Mouse (Mus musculus): ENCODE results near the gene Olfr109.

GRCm38 (mm10) chr17:37413380-37413779, 45.3 kb upstream of the Olfr109 start:
- TF ChIP-seq POLR2A (IDR thresholded peaks at IDR 0.05; ENCODE audit: insufficient read length, low read depth), result no peak
- TF ChIP-seq USF1 (IDR thresholded peaks at IDR 0.05; ENCODE audit: low read depth), result no peak
- no peak for TF ChIP-seq MAX (IDR thresholded peaks at IDR 0.05; ENCODE audit: low read depth)
- no peak for TF ChIP-seq TCF12 (IDR thresholded peaks at IDR 0.05; ENCODE audit: insufficient read depth, poor library complexity, severe bottlenecking)
